Mouse (Mus musculus) erythroid progenitor cell, adult 5-6 weeks (primary cell): ENCODE measurements around the gene Cisd1. TPM values are rescaled to one million over a fixed set of nuclear protein-coding genes. Genes with fewer than 3 reads are reported as not detected.

ENCODE experiments used
- ATAC-seq: replicated peaks from 2 replicates; pipeline ENCODE4 v1.8.0; 2016; ENCODE audit warnings: moderate number of reproducible peaks, mild to moderate bottlenecking, moderate TSS enrichment, inconsistent platforms; ENCODE audit not compliant: poor library complexity, low FRiP score, severe bottlenecking
- total RNA-seq, 2 experiments: library from RNA; stranded (forward) in 1 of 2; stranded (reverse) in 1 of 2; fragments of 150-400 nt in 1 of 2; fragments of 186-747, 209-891 nt in 1 of 2; gene quantifications; 2 replicates each; pipeline versions ENCODE4 v1.2.3 to v1.2.4; 2015 to 2017; ENCODE audit warnings: low replicate concordance in 2 of 2

The Cisd1 gene
- total RNA-seq, 2 experiments from 2014 or later = 4.8 to 27.2 TPM

DNA sequence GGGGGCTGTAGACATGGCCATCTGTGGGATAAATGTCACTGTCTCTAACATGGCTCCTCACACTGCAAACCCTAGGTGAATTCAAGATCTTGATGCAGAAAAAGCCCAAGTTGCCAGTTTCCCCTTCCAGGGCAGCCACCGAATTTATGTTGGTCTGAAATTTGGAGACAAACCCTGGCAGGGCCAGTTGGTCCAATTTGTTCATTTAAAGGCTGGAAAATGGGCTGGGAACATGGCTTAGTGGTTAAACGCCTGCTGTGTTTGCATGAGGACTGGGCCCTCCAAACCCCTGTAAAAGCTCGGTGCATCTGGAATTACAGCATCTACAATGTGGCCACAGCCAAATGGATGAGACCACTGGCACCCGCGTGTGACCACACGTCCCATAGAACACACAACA lies 15.5 kb downstream of the Cisd1 start:
- no peak for ATAC-seq

DNA sequence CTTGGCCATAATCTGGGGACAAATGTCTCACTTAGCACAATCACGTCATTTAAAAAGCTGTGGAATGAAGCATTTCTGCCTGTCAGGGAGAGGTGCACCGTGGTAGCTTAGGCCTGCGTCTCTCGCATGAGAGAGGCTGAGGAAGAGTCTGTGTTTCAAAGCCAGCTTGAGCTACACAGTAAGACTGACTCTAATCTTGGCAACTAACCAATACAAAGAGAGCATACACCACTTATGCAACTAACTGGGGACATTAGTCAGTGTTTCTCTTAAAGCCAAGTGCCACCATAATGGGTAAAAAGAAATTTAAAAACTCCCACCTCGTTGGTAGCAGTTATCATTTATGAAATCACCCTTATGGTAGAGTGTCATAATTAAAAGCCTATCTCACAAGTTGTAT lies 15.9 kb downstream of the Cisd1 start:
- ATAC-seq = no peak

DNA sequence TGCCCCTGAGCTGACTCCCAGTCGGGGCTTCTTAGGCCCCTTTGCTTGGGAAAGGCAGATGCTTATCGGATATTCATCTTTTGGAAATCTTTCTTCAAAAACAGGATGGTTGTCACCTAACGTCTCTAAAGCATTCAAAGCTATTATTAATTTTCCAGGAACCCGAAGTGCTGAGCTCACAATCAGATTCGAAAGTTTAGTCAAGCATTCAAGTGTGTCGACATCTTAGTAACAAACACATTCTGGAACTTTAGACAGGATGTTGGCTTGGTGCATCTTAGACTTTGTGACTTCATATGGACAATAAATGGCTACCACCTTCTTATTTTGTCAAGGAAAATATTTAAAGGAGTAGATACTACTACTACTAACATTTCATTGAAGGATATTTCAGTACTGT lies 16.4 kb downstream of the Cisd1 start:
- ATAC-seq = no peak

DNA sequence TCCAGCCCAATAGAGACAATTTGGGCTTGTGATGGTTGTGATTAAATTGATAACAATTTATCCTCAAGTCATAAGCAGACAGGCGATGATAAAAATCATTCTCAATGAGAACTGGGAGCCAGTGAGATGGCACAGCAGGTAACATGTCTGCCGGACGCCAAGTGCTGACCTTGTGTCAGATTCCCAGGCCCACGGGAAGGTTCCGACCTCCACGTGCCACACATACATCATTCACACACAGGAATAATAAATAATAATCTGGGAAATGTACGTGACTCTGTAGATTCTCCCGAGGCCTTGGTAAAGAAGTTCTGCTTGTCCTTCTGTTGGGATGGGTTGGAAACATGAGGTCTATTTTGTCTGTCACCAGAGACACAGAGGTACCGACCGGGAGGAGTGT lies 17.4 kb downstream of the Cisd1 start:
- ATAC-seq = no peak

DNA sequence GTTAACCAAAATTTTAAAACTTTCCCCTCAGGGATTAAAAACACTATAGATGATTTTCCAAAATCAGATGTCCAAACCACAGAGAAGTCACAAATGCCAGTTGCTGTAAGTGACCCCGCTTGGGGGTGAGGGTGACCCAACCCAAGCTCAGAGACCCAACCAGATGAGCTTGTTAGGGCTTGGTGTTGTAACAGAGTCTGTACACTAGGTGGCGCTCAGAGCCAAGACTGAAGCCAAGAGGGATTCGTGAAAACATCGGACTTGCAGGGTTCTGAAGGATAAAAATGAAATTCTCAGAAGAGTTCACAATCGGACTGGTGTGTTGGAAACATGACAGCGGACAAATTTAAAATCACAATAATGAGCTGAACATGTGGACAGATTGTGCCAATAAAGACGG lies 18.0 kb downstream of the Cisd1 start:
- ATAC-seq = peak; percentile 60; the same call in 1 of the 2 replicates

DNA sequence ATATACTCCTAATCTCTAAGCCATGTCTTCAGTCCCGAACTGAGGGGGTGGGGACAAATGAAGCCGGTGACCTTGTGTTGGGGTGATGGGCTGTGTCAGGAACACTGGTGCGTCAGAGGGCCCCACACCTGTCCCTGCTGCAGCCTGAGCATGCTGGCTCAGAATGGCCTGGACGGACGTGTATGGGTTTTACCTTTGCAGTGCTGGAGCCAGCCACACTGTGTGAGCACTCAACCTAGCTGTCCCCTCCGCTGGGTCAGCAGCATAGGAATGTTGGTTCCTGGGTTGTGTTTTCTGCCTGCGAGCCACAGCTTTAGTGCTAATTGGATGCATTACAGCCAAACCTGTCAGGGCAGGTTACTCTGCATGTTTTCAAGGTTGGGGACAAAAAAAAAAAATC lies 18.6 kb downstream of the Cisd1 start:
- ATAC-seq = no peak

DNA sequence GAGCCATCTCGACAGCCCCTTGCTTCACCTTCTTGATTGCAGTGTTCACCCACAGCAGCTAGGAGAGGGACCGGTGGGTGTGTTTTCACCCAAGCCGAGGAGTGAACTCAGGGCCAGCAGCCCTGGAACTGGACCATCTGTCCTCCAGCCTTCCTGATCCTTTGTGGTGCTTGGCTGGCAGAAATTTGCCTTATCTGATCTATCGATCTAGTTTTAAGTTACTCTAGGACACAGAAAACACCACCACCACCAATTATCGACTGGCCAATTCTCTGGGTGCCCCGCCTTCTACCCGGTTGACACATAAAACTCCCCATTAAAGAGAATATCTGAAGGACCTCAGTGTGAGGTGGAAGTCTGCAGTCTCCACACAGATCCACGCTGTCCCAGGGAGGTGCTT lies 21.1 kb downstream of the Cisd1 start:
- ATAC-seq = no peak

DNA sequence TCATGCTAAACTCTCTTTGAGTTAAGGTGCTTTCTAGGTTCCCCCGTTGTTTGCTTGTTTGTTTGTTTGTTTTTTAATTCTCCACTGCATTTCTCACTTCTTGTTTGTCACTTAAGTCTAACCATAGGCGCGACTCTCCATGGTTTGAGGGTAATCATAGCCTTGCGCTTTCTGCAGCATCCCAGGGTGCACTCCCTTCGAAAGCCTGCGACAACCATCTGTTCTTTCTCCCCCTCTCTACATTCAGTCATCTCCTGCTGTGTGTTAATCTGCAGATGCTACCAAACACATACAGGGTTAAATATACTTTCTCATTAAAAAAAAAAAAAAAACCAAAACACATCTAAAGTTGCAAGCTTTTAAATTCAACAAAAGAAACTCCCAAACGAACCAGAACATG lies 28.3 kb downstream of the Cisd1 start:
- ATAC-seq = no peak

DNA sequence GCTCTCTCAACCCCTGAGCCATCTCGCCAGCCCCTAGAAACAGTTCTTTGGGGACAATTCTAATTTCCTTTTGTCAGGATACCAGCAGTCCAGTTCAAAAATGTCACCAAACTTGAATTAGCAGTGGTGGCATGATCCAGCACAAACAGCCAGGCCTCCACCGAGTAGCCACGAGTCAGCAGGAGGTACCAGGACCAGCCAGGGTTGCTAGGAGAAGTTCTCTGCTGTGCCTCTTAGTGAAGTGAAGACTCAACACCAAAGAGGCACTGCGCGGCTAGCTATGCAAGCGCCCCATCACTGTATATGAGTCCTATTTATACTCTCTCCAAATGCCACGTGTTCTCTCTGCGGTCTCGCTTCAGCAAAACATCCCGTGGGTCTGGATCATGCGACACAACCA lies 28.7 kb downstream of the Cisd1 start:
- no peak for ATAC-seq

DNA sequence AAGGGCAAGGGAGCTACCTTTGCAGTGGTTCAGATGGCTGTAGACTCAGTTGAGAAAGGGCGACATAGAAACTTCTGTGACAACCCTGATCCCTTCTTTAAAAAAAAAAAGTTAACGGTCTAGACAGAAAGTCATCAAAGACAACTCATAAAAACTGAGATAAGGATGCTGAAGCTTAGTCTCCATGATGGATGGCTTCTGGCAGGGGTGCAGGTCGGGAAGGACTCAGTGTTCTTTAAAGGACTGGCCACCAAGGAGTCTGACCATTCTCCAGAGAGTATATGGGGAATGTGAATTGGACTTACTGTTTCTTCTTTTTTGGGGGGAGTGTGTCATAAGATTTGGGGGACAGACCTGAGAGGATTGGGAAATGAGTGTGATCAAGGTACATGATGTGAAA lies 30.2 kb downstream of the Cisd1 start:
- no peak for ATAC-seq

DNA sequence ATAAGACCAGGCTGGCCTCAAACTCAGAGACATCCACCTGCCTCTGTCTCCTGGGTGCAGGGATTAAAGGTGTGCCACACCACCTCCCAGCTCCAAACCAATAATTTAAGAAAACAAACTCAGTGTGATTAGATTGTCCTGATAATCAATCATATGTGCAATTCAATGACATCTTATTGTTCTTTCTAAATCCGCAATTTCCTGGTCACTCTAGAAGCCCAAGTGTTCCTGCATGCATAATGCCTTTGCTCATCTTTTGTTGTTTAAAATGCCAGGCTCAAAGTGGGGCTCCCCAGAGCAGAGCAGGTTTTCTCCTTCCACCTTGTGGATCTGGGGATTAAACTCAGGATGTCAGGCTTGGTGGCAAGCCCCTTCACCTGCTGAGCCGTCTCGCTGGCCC lies 34.5 kb downstream of the Cisd1 start:
- no peak for ATAC-seq

DNA sequence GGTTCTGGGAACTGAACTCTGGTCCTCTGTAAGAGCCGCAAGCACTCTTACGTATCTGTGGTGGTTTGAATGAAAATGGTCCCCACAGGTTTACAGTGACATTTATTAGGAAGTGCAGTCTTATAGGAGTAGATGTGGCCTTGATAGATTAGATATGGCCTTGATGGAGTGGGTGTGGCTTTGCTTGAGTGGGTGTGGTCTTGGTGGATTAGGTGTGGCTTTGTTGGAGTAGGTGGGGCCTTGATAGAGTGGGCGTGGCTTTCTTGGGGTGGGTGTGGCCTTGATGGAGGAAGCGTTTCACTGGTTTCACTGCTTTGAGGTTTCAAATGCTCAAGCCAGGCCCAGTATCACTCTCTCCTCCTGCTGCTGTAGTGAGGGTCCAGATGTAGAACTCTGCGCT lies 36.6 kb downstream of the Cisd1 start:
- no peak for ATAC-seq

DNA sequence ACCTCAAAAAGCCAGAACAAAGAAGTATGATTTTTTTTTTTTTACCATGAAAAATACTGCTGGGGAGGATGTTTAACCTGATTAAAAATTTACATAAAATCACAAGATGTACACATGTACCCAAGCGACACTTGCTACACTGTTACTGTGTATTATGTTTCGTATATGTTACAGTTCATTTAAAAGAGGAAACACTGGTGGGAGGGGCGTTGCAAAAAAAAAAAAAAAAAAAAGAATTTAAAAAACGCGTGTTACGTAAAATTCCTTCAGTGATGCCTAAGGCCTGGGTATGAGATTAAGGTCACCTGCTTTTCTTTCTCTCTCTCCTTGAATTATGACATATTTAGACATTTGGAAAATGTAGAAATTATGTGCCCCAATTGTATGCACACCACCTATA lies 38.0 kb downstream of the Cisd1 start:
- ATAC-seq = no peak

DNA sequence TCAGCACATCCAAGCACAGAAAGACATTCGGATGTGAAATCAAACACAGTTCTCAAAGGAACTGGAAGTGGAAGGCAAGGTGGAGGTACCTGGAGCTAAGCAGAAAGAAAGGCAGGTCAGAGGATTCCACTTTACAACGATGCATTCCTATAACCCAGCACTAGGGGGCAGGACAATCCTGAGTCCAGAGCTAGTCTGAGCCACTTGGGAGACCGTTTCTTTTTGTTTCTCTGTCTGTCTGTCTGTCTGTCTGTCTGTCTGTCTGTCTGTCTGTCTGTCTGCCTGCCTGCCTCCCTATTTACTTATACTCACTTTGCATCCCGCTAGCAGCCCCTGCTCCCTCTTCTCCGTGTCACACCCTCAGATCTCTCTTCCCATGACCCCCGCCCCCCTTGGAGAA lies 38.6 kb downstream of the Cisd1 start:
- ATAC-seq = peak; percentile 52; the same call in 1 of the 2 replicates

DNA sequence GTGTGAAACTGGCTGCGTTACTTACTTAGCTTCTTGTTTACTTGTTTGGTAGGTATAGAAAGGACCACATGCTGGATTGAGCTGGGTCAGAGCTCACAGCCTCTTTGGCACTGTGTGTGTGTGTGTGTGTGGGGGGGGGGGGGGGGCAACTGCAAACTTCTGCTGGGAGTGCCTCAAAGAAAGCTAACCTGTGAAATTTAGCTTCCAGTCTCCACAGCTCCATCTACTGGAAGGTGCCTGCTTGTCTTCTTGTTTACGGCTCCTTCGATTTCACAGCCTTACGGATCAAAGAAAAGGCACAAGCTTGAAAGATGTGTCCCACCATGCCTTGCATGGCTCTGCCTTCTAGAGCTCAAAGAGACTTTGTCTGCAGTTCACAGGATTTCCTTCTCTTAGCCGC lies 42.3 kb downstream of the Cisd1 start:
- ATAC-seq = no peak

DNA sequence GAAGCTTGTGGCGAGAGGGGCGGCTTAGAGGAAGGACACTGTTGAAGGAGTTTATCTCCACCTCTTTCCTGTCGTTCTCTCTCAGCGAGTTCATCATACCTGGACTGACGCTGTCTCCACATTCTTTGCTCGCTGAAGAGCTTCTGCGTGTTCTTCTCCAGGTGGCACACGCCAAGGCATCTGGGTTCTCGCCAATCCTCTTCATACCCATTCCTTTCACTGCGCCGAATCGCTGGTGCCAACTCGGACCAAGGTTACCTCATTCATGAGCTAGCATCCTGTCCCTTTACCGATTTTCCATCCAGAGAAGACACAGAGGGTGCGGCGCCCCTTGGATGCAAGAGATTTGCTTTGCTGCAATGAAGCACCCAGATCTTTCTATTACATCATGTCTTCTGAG lies 44.6 kb downstream of the Cisd1 start:
- ATAC-seq = no peak

DNA sequence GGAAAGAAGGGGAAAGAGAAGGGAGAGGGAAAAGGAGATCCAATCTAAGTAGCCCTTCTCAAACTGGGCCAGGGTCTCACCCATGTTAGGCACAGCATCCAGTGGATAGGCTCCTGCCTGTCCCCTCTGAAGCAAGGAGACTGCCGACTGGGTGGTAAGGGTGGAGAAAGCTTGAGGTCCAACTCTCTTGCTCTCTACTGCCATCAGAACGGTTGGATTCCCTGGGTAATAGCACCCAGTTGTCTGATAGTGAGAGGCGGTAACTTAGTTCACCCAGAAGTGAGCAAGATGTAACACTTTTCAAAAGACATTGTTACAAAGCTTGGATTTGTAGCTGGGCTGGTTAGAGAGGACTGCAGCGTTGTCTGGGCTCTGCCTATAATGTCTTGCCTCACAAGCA lies 51.5 kb downstream of the Cisd1 start:
- ATAC-seq = no peak

DNA sequence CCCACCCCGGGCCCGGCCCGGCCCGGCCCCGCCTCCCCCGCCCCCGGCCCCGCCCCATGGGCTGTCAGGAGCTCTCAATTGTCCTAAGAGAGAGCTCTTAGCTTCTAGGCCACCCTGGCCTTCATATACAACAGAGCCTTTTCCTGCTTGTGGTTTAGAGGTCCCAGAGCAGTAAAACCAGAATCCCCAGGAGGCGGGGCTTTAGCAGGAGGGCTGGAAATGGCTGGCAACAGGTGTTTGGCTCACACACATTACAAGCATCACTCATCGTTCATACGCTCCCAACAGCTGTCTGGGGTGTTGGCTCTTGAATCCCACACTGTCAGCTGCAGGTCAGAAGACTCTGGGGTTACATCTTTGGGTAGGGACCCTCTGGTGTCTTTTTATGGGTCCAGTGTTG lies 52.5 kb downstream of the Cisd1 start:
- no peak for ATAC-seq

DNA sequence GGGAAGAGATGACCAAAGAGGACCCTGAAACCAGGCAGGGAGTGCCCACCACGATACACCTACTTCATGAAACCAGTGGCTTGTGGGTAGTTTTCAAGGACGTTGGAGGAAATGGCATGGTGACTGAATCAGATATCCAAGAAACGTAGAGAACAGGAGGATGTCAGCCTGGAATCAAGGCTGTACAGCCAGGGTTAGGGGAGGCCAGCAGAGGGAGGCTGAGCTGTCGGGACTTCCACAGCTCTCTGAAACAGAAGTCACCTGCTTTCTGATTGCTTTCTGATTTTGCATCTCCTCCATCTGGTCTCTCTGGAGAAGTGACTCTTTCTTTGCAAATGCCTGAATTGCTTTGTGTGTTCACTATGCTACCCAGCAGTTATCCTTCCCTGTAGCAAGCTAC lies 53.0 kb downstream of the Cisd1 start:
- ATAC-seq = no peak

DNA sequence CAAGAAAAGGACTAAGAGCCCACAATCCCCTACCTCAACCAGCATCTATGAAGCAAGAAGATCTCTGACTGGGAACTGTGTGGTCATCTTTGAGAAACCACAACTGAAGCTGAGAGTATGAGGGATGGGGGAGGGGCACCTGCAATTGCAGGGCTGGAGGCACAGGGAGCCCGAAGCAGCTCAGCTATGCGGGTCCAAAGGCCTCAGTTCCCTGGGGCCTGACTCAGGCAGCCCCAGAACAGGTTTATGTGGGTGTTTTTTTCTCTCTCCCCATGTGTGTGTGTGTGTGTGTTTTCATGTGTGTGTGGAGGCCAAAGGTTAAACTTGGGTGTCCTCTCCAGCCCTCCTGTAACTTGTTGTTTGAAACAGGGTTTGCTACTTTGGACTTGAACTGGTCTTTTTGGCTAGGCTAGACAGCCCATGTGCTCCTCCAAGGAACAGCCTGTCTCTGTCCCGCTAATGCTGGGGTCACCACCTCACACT lies 53.5 kb downstream of the Cisd1 start:
- ATAC-seq = no peak

DNA sequence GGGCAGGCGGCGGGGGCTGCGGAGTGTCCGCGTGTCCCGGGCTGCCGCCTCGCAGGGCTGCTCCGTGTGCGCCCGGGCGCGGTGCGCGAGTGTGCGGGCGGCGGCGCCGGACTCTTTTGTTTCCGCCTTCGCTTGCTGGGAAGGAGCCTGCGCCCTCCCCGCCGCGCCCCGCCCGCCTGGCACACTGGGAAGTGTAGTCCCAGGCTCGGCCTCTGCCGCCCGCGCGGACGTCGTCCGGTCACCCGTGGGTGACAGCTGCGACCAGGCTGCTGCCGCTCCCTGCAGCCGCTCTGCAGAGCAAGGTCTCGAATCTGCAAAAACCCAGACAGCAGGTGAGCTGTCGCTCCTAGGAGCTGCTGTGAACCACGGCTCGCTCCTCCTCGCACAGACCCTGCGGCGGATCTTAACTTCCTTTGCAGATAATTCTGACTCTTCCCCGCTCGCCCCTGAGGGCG lies 59.6 kb downstream of the Cisd1 start, which contains the start of gene Ube2d1:
TSS of gene Ube2d1 (minus strand) at position 137 of the 455 bp plus-strand sequence.
- ATAC-seq = no peak

DNA sequence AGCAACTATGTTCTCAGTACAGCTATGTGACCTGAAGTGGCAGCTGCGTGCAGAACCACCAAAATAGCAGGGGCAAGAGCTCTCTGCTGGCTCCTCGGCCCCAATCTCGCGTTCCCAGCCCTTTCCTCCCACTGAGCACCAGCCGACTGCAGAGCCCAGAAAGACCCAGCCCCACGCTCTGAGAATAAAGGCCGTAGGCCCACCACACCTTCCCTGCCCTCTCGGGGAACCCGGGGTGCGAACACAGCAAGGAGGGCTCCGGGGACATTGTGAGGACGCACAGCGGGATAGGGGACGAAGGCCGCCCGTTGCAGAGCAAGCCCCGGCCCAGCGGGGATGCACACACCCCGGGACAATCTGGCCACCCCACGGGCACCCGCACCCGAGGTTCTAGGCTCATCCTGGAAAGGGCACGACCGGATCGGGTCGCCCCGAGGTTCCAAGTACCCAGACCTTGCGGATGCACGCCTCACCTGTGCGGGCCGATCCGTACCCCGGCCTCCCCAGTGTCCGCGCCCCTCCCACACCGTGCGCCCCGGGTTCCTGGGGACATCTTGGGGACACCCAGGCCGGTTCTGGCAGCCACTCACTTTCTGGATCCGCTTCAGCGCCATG lies 60.1 kb downstream of the Cisd1 start:
- ATAC-seq = no peak
